Mouse (Mus musculus) left cerebral cortex, adult 11 months (tissue): Measurements from ENCODE around the gene Kcnip1.

Experiments used
- DNase-seq: peaks from one replicate; pipeline ENCODE4 v3.0.0; 2022; ENCODE audit warnings: low spot score

Gene Kcnip1

GRCm38 (mm10) chr11:33992938-33993337 lies at the start of gene Kcnip1:
TSS of gene Kcnip1 (minus strand) at chr11:33993152.
- DNase-seq = no peak

DNA sequence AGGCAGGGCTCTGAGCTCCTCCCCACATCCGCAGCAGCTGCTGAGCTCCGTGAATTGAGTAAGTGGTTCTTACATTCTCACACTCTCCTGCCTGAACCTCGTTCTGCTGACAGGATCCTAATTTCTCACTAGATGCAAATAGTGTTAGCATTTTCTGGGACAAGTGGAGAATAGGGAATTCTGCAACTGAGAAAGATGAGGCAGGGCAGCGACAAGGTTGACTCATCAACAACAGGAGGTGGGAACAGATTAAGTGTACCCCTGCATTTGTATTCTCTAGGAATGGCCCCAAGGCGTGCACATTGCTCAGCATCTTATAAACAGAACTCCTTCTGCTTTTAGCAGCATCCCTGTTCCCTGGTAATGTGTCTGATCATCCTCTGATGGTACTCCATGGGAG lies 47.1 kb upstream of the Kcnip1 start:
- DNase-seq = no peak

GRCm38 (mm10) chr11:34035909-34036658 lies 43.1 kb upstream of the Kcnip1 start:
- no peak for DNase-seq

DNA sequence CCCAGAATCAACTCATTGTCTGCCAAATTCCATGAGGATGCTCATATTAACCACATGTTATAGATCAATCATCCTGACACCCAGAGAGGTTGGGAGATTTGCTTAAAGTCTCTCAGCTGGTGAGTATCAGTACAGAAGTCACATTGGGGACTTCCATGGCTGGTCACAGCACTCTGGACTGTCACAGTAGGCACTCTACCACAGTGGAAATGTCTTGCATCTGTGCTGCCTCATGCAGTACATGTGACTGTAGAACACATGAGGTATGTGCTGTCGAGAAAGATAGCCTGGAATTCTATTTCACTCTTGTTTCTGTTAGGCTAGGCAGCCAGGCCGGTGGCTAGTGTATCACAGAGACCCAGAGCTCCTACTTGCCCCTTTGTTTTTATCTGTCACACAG lies 41.8 kb upstream of the Kcnip1 start:
- DNase-seq = no peak

DNA sequence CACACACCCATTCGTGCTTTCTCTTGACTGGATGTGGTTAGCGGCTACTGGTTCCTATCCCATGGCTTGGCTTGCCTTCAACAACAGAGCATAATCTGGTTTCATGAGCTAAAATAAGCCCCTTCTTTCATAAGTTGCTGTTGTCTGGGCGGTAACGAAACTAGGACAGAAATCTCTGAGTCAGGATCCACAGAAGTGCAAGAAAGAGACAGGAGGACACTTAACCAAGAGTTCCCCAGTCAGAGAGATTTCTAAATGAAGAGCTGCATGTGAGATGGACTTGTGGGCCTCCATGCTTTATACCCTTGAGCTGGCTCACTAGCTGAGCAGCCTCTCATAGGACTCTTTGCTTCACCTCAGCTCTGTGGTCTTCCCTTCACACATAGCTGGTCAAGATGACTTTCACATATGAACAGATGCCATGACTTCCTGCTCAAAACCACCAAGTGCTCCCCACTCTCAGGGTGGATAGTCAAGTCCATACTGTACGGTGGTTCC lies 41.1 kb upstream of the Kcnip1 start:
- peak; percentile 28 for DNase-seq

GRCm38 (mm10) chr11:34031015-34031805 lies 38.3 kb upstream of the Kcnip1 start:
- DNase-seq = no peak

GRCm38 (mm10) chr11:34029658-34030057 lies 36.7 kb upstream of the Kcnip1 start:
- DNase-seq = no peak

DNA sequence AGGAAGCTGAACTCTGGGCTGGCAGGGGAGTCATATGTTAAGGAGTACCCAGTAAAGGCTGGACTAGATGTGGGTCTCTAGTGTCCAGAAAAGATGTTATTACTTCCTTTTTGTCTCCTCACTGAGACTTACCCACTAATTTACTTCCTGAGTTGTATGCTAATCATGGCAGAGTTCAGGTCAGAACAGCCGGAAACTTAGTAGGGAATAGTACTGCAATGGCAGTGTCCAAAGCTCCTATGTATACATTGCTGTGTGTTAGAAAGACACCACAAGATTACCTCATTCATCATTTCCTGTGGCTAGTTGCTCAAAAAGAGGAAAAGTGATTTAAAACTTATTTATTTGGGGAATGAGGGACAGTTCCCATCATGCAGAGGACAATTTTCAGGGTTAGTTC lies 32.1 kb upstream of the Kcnip1 start:
- no peak for DNase-seq

DNA sequence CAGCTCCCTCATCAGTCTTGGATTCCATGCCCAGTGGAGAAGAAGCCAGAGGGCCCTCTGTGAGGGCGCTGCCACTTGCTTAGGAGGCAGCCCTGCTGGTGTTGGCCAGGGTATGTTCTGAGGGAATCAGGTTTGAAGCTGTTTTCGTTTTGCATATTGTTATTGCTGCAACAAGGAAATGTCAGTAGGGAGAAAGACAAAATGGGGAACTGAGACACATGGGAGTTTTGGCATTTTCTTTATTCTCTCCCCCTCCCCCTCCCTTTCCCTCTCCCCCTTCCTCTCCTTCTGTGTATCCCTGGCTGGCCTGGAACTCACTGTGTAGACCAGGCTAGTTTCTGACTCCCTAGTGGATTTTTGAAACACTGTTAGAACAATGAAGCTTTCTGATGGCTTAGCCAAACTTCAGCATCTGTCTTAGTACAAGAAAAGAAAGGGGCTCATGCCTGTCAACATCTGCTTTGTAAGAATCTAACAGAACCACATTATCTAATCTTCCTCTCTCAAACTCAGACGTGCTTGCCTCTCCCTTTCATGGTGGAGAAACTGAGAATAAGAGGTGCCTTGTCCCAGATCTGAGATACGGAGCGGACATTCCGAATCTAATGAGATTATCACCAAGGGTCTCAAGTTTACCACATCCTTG lies 19.2 kb upstream of the Kcnip1 start:
- DNase-seq = no peak

- DNase-seq = no peak
Measured at GRCm38 (mm10) chr11:34010859-34011172, 17.9 kb upstream of the Kcnip1 start.

DNA sequence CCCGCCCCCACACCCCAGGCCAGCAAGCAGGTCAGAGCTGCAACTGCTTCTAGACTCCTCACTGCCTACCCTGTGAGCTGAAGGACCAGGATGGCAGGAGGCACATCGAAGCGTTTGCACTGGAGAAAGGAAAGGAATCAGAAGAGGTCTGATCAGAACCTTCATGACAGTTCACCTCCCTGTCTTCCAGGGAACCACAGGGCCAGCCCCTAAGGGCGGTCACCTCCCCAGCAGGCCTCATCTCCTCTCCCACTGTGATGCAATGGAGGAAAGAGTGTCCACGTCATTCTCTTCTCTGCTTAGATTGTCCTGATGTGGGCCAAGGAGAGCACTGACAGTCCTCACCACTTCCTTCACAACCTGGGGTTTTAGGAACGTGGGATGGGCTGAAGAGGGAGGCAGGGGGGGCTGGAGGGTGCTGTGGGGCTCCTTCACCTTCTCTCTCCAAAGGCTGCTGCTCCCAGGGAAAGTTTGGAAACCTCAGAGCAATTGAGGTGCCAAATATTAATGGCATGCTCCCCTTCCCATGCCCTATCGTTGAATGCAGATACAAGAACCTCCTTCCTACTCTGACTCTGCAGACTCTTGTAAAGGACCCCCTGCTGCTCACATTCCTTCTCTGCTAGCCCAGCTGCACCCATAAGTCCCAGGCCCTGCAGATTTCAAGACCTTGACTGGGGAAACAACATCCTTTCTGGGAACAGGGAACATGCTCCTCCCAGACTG lies 17.3 kb upstream of the Kcnip1 start:
- DNase-seq = no peak

- DNase-seq = no peak
Measured at GRCm38 (mm10) chr11:34009316-34010087, 16.6 kb upstream of the Kcnip1 start.

- peak; percentile 34 for DNase-seq
Measured at GRCm38 (mm10) chr11:34008702-34009101, 15.8 kb upstream of the Kcnip1 start.

- no peak for DNase-seq
Measured at GRCm38 (mm10) chr11:34008214-34008613, 15.3 kb upstream of the Kcnip1 start.

GRCm38 (mm10) chr11:34007616-34008015 lies 14.7 kb upstream of the Kcnip1 start:
- no peak for DNase-seq

DNA sequence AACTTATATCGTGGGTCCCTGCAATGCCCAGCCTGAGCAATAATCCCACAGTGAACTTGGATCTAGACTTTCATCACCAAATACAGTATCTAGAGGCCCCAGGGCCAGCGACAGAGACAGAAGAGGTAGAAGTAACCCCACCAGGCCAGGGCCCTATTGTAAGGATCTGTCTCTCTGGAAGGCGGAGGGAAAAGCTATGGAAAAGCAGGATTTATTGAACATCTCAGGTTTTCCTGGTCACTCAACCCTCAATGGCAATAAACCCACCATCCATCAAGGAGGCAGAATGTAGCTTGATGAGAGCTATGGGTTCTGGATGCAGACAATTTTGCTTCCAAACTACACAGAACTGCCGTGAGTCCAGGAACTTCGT lies 9.6 kb upstream of the Kcnip1 start:
- no peak for DNase-seq

DNA sequence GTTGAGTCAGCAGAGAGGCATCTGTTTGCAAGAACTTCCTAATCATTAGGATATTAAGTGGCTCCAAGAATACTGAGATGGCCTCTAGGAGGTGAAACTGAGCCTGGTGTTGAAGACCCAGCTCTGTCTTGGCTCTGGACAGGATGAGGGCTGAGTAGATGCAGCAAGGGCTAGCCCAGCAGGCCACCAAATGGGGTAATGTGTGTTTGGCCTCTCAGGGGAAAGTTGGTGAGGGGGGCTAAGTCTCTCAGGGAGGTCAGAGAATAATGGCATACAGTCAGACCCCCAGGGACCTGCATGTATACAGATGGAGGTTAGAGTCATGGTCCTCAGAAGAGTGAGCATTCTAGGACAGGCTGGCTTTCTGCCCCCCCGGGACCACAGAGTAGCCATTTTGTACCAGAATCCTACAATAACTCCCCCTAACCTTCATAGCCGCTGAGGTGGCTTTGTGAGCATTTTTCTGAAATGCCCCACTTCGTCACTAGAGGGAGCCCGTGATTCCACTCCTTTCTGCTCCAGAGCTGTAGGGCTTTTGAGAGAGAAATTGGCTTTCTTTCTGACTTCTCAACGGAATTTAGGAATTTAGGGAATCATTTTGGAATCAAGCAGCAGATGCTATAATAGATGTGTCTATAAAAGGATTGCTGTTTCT lies 9.1 kb upstream of the Kcnip1 start:
- DNase-seq = peak; percentile 19

DNA sequence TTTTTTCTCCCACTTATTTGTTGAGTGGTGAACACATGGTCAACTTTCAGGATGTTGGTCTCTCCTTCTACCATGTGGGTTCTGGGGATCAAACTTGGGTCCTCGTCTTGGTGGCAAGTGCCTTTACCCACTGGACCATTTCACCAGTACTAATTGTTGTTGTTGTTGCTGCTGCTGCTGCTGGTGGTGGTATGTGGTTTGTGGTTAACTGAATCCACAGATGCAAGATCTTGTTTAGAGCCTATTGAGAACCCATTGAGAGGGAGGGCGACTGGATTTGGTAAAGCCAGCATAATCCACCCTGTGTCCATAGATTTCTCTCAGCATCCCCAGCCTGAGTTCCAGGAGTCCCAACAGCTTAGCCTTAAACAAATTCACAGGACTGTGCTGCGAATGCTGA lies 7.5 kb upstream of the Kcnip1 start:
- DNase-seq = no peak

DNA sequence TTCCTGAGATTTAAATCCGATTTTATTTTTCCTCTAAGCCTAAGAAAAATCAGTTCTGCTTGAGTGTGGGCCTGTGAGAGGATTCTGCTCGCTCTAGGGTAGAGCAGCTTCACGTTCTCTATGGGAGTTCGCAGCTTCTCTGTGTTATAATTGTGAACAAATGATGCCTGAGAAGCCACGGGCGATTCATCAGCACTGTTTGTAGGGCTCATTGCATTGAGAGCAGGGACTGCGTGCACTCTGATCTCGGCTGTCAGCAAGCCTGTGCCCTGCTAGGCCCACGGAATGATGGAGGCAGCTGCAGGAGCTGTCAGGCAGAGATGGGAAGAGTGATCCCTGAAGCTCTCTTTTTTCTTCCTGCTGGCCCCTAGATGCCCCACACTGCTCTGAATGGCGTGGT lies 5.3 kb upstream of the Kcnip1 start:
- DNase-seq = no peak

GRCm38 (mm10) chr11:33993496-33993895 lies 544 bp upstream of the Kcnip1 start:
- no peak for DNase-seq

DNA sequence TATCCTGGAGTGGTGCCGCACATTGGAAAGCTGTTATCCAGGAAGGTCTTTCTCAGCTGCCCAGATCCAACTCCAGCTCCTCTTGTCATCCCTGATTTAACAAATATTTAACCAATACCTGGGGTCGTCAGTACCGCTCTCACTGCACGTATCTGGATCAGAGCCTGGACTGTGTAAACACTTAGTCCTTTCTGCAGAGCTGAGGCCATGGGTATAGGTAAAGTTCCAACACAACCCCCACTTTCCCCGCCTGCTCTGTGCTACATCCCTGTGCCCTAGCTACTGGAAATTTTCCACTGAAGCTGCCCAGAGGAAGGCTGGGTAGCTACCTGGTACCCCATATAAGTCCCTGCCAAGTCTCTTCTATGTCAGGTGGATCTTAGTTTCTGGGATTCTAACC lies 3.0 kb downstream of the Kcnip1 start:
- no peak for DNase-seq
